Mouse (Mus musculus) regulatory T cell (primary cell): Measurements from ENCODE around the gene Gls.

Experiments
- in situ Hi-C: fragments of 300-600 bp; cut with MboI, MseI; formaldehyde crosslinking; loops from one replicate; pipeline ENCODE4 v1.15.1; 2025; ENCODE audit warnings: high pct_unique_total_duplicates

Gls gene

GRCm38 (mm10) chr1:52233143-52233713 is at the start of gene Gls:
Gene Gls, minus strand, starts transcription at chr1:52233232.
- in situ Hi-C loops: no loop called here

GRCm38 (mm10) chr1:52279831-52280595 is 47.0 kb upstream of the Gls start:
- in situ Hi-C loops: loop anchor here (10.0 kb wide), 1 partner anchor 1715 kb away; no protein-coding TSS in a partner anchor

GRCm38 (mm10) chr1:52279331-52279730 is 46.3 kb upstream of the Gls start:
- in situ Hi-C loops: no loop called here

GRCm38 (mm10) chr1:52278073-52278472 is 45.0 kb upstream of the Gls start:
- in situ Hi-C loops: no loop called here

DNA sequence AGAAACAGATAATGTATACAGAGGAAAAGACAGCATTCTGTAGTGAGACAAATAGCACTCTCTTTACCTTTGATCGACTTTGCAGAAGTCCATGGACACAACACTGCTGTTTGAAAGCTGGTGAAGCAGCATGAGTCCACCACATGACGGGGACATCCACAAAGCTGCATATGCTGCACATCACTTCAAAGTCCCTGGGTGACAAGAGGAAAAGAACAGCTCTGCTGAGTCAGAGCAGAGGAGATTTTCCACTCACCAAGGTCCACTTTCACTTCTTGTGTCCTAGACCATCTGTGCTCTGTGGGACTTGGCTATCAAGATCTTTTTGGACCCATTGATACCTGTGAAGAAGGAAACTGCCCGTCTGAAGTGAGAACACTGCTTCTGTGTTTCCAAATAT is 41.2 kb upstream of the Gls start:
- in situ Hi-C loops: no loop called here

DNA sequence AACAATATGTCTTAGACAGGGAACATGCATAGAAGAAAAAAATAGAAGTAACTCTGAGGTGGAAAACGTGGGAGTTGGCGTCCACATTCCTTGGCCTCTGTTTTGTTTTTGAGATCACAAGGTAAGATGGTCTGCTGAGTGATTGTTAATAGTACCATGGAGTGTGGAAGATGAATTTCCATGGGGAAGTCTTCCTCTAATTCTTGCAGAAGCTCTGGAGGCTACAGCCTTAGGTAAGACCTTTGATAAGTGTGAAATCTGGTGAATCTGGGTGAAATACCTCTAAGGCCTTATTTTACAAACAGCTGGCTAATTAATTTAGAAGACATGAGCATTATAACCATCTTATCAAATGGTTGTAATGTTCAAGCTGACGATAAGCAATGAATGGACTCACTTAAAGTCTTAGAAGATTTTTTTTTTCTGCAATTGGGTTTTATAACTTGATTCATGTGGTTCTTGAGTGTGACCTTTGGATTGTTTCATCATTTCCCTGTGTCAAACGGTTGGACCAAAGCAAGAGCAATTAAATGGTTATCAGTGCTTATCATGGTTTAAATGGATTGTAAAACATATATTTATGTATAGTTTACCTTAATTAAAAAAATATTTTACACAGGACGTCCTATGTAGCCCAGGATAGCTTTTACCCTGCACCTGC is 39.1 kb upstream of the Gls start:
- in situ Hi-C loops: no loop called here

GRCm38 (mm10) chr1:52270354-52270753 is 37.3 kb upstream of the Gls start:
- in situ Hi-C loops: no loop called here

DNA sequence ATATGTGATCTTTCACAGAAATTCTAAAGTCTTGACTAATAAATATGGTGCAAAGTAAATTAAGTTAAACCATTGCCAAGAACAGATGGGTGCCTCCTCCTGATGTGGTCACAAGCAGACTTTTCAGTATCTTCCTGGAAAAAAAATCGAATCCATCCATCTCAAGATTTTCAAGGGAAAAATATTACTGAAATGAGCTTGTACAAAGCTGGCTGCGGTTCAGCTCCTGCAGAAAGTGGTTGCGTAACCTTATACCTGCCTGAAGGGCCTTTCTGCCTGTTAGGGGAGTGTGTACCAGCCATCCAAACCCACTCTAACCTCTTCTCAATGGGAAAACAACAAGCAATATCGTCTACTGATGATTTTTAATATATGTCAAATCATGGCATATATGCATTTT is 36.6 kb upstream of the Gls start:
- in situ Hi-C loops: loop anchor here (5.0 kb wide), 1 partner anchor 122 kb away; no protein-coding TSS in a partner anchor

GRCm38 (mm10) chr1:52268006-52268405 is 35.0 kb upstream of the Gls start:
- in situ Hi-C loops: loop anchor here (5.0 kb wide), 1 partner anchor 121 kb away; no protein-coding TSS in a partner anchor

- in situ Hi-C loops: loop anchor here (5.0 kb wide), 1 partner anchor 120 kb away; no protein-coding TSS in a partner anchor
Observed at GRCm38 (mm10) chr1:52267606-52268005, 34.6 kb upstream of the Gls start.

GRCm38 (mm10) chr1:52265886-52266516 is 33.0 kb upstream of the Gls start:
- in situ Hi-C loops: loop anchor here (5.0 kb wide), 1 partner anchor 119 kb away; no protein-coding TSS in a partner anchor

DNA sequence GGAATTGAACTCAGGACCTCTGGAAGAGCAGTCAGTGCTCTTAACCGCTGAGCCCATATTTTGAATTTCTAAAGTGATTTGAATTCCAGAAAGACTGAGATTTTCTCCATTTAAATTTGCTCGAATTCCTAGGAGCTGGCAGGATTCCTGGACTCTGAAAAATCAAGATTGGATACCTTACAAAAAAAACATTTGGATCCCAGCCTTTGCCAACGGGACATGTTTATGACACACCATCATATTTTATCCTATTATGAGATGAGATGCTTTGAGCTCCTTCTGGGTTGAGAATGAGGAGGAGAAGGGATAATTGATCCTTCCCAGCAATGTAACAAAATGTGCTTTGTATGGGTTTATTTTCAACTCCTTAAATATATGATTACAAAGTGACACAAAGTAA is 31.3 kb upstream of the Gls start:
- in situ Hi-C loops: no loop called here

GRCm38 (mm10) chr1:52260354-52261090 is 27.5 kb upstream of the Gls start:
- in situ Hi-C loops: no loop called here

DNA sequence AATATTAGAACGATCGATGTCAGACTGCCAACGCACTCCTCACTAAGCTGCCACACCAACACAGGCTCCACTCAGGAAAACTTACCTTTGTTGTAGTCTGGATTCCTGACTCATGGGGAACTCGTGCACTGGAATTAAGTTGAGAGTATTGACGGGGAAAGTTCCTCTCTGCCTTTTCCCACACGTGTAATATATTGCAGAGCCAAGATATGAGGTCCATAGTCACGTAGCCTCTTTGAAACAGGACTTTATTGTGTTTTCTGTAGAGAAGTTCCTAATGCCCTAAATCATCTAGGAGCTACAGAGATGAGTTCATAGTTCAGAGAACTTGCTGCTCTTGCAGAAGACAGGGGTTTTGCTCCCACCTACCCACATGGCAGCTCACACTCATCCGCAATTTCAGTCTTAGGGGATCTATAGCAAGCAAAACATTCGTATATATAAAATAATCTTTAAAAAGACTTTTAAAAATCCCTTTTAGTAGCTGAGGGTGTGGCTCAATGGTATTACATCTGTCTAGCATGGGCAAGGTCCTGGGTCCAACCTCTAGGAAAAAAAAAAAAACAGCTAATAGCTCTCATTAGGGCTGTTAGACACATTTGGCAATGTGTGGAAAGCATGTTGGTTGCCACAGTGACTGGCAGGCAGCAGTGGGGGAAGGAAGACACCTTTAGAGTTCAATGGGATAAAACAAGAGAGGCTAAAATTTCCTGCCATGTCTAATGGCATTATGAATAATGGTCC is 25.1 kb upstream of the Gls start:
- in situ Hi-C loops: no loop called here

GRCm38 (mm10) chr1:52256916-52257315 is 23.9 kb upstream of the Gls start:
- in situ Hi-C loops: no loop called here

GRCm38 (mm10) chr1:52256194-52256593 is 23.2 kb upstream of the Gls start:
- in situ Hi-C loops: no loop called here

DNA sequence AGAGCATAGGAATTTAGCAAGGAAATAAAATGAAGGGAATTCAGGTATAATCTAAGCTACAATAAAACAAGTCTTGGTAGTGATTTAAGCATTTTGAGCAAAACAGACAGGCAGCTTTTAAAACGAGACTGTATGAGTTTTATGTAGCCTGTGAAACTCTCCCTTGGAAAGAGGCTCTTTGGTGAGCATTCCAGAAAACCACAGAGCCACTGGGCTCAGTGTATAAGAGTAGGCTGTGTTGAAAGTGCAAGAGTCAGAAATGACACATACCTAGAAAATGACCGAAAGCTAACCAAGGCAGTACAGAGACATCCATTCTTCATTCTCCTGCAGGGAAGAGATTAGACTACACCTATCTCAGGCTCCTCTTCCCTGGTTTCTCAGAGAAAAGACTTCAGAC is 21.4 kb upstream of the Gls start:
- in situ Hi-C loops: no loop called here

DNA sequence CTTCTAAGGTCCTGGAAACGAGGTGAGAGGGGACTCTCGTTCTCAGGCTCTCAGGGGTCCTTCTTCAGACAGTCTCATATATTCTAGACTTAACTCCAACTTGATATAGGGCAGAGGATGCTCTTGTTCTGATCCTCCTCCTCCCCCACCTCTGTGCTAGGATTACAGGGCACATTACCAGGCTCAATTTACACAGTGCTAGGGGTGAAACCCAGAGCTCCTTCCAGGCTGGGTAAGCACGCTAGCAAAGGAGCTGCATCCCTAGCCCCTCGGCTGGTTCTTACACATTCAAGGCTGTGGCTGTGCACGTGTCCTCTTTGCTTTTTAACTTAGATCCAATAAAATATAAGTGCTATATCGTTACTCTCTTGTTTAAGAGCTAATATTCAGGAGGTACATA is 20.4 kb upstream of the Gls start:
- in situ Hi-C loops: no loop called here

GRCm38 (mm10) chr1:52252447-52252846 is 19.4 kb upstream of the Gls start:
- in situ Hi-C loops: no loop called here

DNA sequence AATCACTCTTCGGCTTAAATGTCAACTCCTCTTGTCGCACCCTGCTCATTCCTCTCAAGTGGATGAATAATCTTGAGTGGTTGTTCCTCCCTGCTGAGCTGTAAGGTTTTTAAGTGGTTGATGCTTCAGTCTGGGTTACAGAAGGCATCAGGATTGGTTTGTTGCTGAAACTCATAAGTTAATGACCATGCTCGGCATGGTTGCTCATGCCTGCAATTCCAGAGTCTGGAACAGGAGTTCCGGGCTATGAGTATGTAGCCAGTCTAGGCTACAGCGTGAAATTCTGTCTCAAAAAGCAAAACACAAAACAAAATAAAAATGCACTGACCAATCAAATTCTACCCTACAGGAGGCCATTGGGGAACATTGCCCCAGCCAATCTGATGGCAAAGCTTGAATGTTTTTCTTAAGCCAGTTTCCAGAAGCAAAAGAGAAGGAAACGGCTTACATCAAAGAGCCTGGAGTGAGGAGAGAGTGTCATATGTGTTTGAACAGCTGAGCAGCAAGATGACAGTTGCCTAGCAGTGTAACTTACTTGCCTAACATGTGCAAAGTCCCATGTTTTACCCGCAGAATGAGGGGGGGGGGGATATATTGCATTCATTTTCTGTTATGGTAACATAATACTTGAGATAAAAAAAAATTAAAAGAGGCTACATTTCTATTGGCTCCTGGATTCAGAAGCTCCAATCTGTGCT is 18.2 kb upstream of the Gls start:
- in situ Hi-C loops: no loop called here
